Mouse (Mus musculus) midbrain, embryonic 16.5 days (tissue): Measurements from ENCODE around the gene Cd300ld3. TPM values are rescaled to one million over a fixed set of nuclear protein-coding genes. Genes with fewer than 3 reads are reported as not detected.
"Not testable (repeated sequence)": the region's sequence is repeated elsewhere in the genome, so short reads cannot be mapped to it uniquely, and the experiment has no call there.

Experiments used
- ATAC-seq: fragments of 200-750 bp; cut with Nextera tagmentation; 2 replicates; pipeline ENCODE4 v1.8.0; 2017; ENCODE audit warnings: moderate TSS enrichment
- H3K27ac ChIP-seq: fragments of 300-500 bp; sonication (generic); 2 replicates; pipeline ENCODE4 v1.5.1; 2014; ENCODE audit warnings: mild to moderate bottlenecking, low read length, mixed read lengths
- H3K27me3 ChIP-seq: fragments of 300-500 bp; sonication (generic); 2 replicates; pipeline ENCODE4 v1.6.1; 2014; ENCODE audit warnings: low read depth, low read length, mixed read lengths; ENCODE audit not compliant: control insufficient read depth, insufficient read depth
- H3K36me3 ChIP-seq: fragments of 300-500 bp; sonication (generic); 2 replicates; pipeline ENCODE4 v1.6.1; 2014; ENCODE audit warnings: mild to moderate bottlenecking, low read length, moderate library complexity, mixed read lengths; ENCODE audit not compliant: control insufficient read depth, insufficient read depth
- H3K4me1 ChIP-seq: fragments of 300-500 bp; sonication (generic); 2 replicates; pipeline ENCODE4 v1.6.1; 2014; ENCODE audit warnings: mild to moderate bottlenecking, low read length, mixed read lengths; ENCODE audit not compliant: control insufficient read depth, insufficient read depth
- H3K4me2 ChIP-seq: fragments of 300-500 bp; sonication (generic); 2 replicates; pipeline ENCODE4 v1.6.1; 2014; ENCODE audit warnings: mild to moderate bottlenecking, low read length, mixed read lengths
- H3K4me3 ChIP-seq: fragments of 300-500 bp; sonication (generic); 2 replicates; pipeline ENCODE4 v1.5.1; 2014; ENCODE audit warnings: low read depth, mild to moderate bottlenecking, low read length, moderate library complexity, mixed read lengths
- H3K9ac ChIP-seq: fragments of 300-500 bp; sonication (generic); 2 replicates; pipeline ENCODE4 v1.6.1; 2014; ENCODE audit warnings: low read depth, low read length, mixed read lengths
- H3K9me3 ChIP-seq: fragments of 300-500 bp; sonication (generic); replicated peaks from 2 replicates; pipeline ENCODE4 v1.6.1; 2014; ENCODE audit warnings: mild to moderate bottlenecking, low read length, mixed read lengths; ENCODE audit not compliant: control insufficient read depth, poor library complexity, severe bottlenecking
- WGBS: fragments of 180-500 bp; shearing (Covaris S2); extraction: QIAGEN DNeasy Blood & Tissue Kit; methylation state at CpG from one replicate; pipeline ENCODE4 v1.1.7; 2014; 5-methylcytosine and 5-hydroxymethylcytosine counted together
- polyA plus RNA-seq: library from polyadenylated mRNA; unstranded; fragments of >200 nt; fragmentation: Nextera tagmentation; extraction: Ambion mirVana; gene quantifications from 2 replicates; pipeline ENCODE4 v1.2.1, GENCODE M21; 2015

The Cd300ld3 gene
- polyA plus RNA-seq, 1 experiment from 2014 or later, result not detected

DNA sequence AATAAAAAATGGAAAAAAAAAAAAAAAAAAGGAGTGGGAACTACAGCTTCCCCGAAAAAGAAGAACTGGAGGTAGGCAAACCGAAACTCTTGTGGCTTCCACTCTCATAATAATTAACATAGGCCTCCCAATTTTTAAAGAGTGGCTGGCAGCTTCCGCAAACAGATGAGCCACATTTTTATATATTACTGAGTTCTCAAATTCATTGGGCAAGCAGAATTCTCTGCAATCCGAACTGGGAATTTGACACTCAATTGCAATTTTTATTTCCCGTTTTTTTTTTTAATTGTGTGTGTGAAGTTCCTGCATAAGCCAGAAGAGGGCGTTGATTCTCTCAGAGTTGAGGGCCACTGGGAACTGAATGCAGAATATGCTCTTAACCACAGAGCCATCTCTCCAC, 18.6 kb upstream of the Cd300ld3 start:
- no peak overlapping the region for H3K4me3 ChIP-seq
- no peaks in the 10 kb centered on the region for H3K9me3 ChIP-seq
- peaks cover 7% of the 10 kb centered on the region for H3K4me1 ChIP-seq
- H3K4me2 ChIP-seq, result no peak overlapping the region
- whole genome bisulfite sequencing, result 79% methylated on average over 6 of the region's 6 CpGs
- H3K27ac ChIP-seq, result no peak overlapping the region
- no peak for ATAC-seq
- no peaks in the 10 kb centered on the region for H3K36me3 ChIP-seq
- no peaks in the 10 kb centered on the region for H3K27me3 ChIP-seq
- no peak overlapping the region for H3K9ac ChIP-seq

- Histone ChIP-seq H3K36me3 (no peaks in the 10 kb centered on the region), H3K9me3 (no peaks in the 10 kb centered on the region), H3K4me2 (no peak within 1 kb of the TSS), H3K4me1 (no peaks in the 10 kb centered on the region), H3K9ac (no peak within 1 kb of the TSS), H3K27ac (no peak within 1 kb of the TSS), H3K4me3 (no peak within 1 kb of the TSS), H3K27me3 (no peaks in the 10 kb centered on the region; the same call in 1 of the 2 replicates)
- ATAC-seq, result no peak
- 25% methylated on average over 5 of the region's 5 CpGs for WGBS
Observed at GRCm38 (mm10) chr11:115062077-115062476, 13.9 kb upstream of the Cd300ld3 start, which contains the start of gene Cd300e. Cd300e (minus strand) TSS chr11:115062177.

GRCm38 (mm10) chr11:115059797-115060196, 11.6 kb upstream of the Cd300ld3 start:
- H3K9ac ChIP-seq, result no peak overlapping the region
- WGBS, result 87% methylated on average over 2 of the region's 2 CpGs
- ATAC-seq, result no peak
- no peaks in the 10 kb centered on the region for H3K4me1 ChIP-seq
- H3K36me3 ChIP-seq, result no peaks in the 10 kb centered on the region
- H3K4me3 ChIP-seq, result no peak overlapping the region
- no peak overlapping the region for H3K4me2 ChIP-seq
- no peak overlapping the region for H3K27ac ChIP-seq
- no peaks in the 10 kb centered on the region for H3K9me3 ChIP-seq
- no peaks in the 10 kb centered on the region; the same call in 1 of the 2 replicates for H3K27me3 ChIP-seq

GRCm38 (mm10) chr11:115058701-115059100, 10.5 kb upstream of the Cd300ld3 start:
- H3K9me3 ChIP-seq, result no peaks in the 10 kb centered on the region
- ATAC-seq, result no peak
- no peak overlapping the region for H3K27ac ChIP-seq
- H3K4me3 ChIP-seq, result no peak overlapping the region
- H3K4me2 ChIP-seq, result no peak overlapping the region
- H3K36me3 ChIP-seq, result no peaks in the 10 kb centered on the region
- no peaks in the 10 kb centered on the region for H3K4me1 ChIP-seq
- 67% methylated on average over 4 of the region's 4 CpGs for WGBS
- H3K9ac ChIP-seq, result no peak overlapping the region
- H3K27me3 ChIP-seq, result no peaks in the 10 kb centered on the region; the same call in 1 of the 2 replicates

DNA sequence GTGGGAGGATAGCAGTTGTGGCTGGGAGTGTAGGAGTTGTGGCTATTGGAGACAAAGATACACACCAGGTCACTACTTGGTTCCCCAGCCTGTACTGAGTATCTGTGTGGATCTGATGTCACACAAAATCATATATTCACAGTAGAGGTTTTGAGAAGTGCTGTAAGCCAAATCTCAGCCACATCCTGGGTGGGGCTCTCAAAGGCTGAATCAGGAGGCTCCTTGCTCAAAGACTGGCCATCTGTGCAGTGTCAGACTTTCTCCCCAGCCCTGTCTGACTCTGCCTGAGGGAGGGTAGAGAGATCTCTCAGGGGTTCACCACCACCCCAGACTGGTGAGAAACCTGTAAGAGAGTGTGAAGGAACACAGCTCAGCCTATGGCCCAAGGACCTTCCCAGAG, 6.3 kb upstream of the Cd300ld3 start:
- no peak for ATAC-seq
- Histone ChIP-seq H3K9me3 (no peaks in the 10 kb centered on the region), H3K4me3 (no peak overlapping the region), H3K9ac (no peak overlapping the region), H3K36me3 (no peaks in the 10 kb centered on the region), H3K4me2 (no peak overlapping the region), H3K4me1 (no peaks in the 10 kb centered on the region), H3K27me3 (no peaks in the 10 kb centered on the region; the same call in 1 of the 2 replicates), H3K27ac (no peak overlapping the region)

DNA sequence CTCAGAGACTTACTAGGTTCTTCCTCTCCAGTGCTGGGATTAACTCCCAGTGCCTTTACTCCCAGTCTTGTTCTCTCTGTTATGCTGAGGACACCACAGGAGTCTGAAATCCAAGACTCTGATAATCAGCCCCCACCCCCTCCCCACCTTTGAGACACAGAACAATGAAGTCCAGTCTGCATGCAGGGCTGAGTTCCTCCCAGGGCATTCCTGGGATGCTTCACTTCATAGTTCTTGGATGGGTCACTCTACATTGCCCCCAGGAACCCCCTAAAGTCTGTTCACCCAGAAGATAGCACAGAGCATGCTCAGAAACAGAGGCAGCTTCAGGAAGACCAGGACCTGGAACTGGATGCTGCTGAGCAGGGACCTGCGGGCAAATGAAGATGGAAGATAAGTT, 4.8 kb upstream of the Cd300ld3 start:
- Histone ChIP-seq H3K27ac (no peak overlapping the region), H3K4me1 (no peaks in the 10 kb centered on the region), H3K9ac (no peak overlapping the region), H3K4me2 (no peak overlapping the region), H3K9me3 (no peaks in the 10 kb centered on the region), H3K4me3 (no peak overlapping the region), H3K27me3 (no peaks in the 10 kb centered on the region), H3K36me3 (no peaks in the 10 kb centered on the region)
- 100% methylated on average over 1 of the region's 1 CpGs for WGBS
- ATAC-seq, result no peak

DNA sequence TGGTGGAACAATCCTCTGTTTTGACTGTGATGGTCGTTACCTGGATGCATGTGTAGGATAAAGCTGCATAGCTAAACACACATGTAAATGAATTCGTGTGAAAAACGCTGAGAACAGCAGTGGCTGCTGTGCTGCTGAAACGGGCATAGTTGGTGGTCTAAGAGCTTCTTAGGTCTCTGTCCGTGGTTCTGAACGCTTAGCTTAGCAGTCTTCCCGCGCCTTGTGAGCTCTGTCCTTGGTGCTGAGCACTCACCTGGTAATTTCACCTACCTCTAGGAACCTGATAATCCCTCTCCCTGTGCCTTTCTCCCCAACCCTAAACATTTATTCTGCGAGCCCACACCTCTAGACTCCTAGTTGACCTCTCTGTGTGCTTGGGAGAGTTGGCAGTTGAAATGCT, 4.0 kb upstream of the Cd300ld3 start:
- WGBS, result 6% methylated on average over 9 of the region's 9 CpGs

DNA sequence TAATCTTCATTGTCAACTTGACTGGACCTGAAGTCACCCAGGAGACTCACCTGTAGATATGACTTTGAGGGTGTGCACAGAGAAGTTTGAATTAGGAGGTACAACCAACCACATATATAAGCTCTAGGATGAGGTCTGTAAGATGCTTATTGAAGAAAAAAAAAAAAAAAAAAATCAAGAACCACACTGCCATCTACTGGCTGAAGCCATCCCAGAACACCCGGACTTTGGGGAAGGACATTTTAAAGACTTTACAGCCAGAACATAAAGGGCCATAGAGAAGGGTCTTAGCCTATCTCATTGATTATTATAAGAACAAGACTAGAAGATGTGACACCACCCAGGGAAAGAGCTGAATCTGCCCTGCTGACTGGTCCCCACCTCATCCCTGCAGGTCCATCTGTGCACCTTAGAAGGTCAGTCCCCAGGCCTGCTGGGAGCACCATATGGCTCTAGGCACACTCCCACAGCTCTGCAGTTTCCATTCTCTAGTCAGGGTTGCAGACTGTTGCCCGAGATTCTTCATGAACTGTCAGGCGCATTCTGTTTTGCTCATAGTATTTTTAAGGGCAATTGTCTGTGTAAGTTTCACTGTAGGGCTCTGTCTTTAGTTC, 1.2 kb upstream of the Cd300ld3 start:
- Histone ChIP-seq H3K9ac (no peak overlapping the region), H3K4me3 (no peak overlapping the region), H3K4me1 (no peaks in the 10 kb centered on the region), H3K27ac (no peak overlapping the region), H3K9me3 (no peaks in the 10 kb centered on the region), H3K4me2 (no peak overlapping the region), H3K36me3 (no peaks in the 10 kb centered on the region), H3K27me3 (no peaks in the 10 kb centered on the region)
- WGBS, result 45% methylated on average over 3 of the region's 3 CpGs
- no peak for ATAC-seq

More for the DNA sequence above, 4.0 kb upstream of the Cd300ld3 start:
- Histone ChIP-seq H3K36me3 (no peaks in the 10 kb centered on the region), H3K4me1 (no peaks in the 10 kb centered on the region), H3K4me2 (no peak overlapping the region), H3K4me3 (no peak overlapping the region), H3K9me3 (no peaks in the 10 kb centered on the region), H3K27ac (no peak overlapping the region), H3K27me3 (no peaks in the 10 kb centered on the region), H3K9ac (no peak overlapping the region)
- no peak for ATAC-seq

- not testable (repeated sequence) for H3K4me1 ChIP-seq, ATAC-seq
- no CpG with 5 or more reads among the region's 6 CpGs for WGBS
Observed at GRCm38 (mm10) chr11:115037669-115038068, 10.5 kb downstream of the Cd300ld3 start, which contains the start of gene Cd300ld5. Cd300ld5 (minus strand) TSS chr11:115037769.

More at GRCm38 (mm10) chr11:115037669-115038068, 10.5 kb downstream of the Cd300ld3 start, which contains the start of gene Cd300ld5:
- H3K36me3 ChIP-seq, H3K9ac ChIP-seq, H3K4me2 ChIP-seq, H3K27me3 ChIP-seq, H3K9me3 ChIP-seq, H3K27ac ChIP-seq, H3K4me3 ChIP-seq: not testable (repeated sequence)
